Mouse (Mus musculus) E14TG2a.4 (cell line): ENCODE measurements around the gene Gif.

ENCODE experiments used
- CTCF ChIP-seq: conservative IDR thresholded peaks from 2 replicates; pipeline ENCODE4 v1.5.1; 2014; ENCODE audit warnings: low read length
- NANOG ChIP-seq: IDR thresholded peaks from 2 replicates; pipeline ENCODE4 v1.6.1; 2014; ENCODE audit warnings: borderline replicate concordance, low read length, mixed read lengths
- POU5F1 ChIP-seq: IDR thresholded peaks from 2 replicates; pipeline ENCODE4 v1.6.1; 2014; ENCODE audit warnings: low read length, borderline replicate concordance

DNA sequence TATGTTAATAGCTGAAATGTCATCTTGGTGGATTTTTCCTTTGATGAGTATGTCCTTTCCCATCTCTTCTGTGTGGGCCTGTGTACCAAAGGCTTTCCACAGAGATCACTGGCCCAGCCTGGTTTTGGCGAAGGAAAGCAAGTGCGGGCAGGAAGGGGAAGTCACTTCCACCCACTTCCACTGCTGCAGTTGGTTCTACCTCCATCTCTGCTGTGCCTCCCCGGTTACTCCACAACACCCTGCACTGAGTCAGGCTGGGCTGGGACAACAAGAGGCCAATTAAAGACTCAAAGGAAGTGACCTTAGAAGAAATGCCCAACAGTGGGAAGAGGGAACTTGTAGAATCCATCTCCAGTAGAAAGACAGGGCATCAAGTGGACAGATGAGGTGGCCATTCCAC, 27.3 kb upstream of the Gif start:
- no peak for TF ChIP-seq CTCF
- no peak for TF ChIP-seq POU5F1
- no peak for TF ChIP-seq NANOG
